Mouse (Mus musculus) limb, embryonic 14.5 days (tissue): ENCODE data around the gene Slx1b. TPM values are rescaled to one million over a fixed set of nuclear protein-coding genes. Genes with fewer than 3 reads are reported as not detected.

Experiments used
- ATAC-seq: fragments of 200-750 bp; cut with Nextera tagmentation; 2 replicates; pipeline ENCODE4 v1.8.0; 2017; ENCODE audit warnings: low read depth, moderate number of reproducible peaks, moderate TSS enrichment; ENCODE audit not compliant: low FRiP score
- DNase-seq: peaks from one replicate; pipeline ENCODE4 v3.0.0-alpha.2; 2015; ENCODE audit warnings: low spot score
- H3K27ac ChIP-seq: fragments of 300-500 bp; sonication (generic); replicated peaks from 2 replicates; pipeline ENCODE4 v1.5.1; 2014; ENCODE audit warnings: low read depth, mild to moderate bottlenecking, low read length, moderate library complexity, mixed read lengths
- H3K27me3 ChIP-seq: fragments of 300-500 bp; sonication (generic); 2 replicates; pipeline ENCODE4 v1.6.1; 2014; ENCODE audit warnings: low read length, mixed read lengths; ENCODE audit not compliant: control insufficient read depth, insufficient read depth
- H3K36me3 ChIP-seq: fragments of 300-500 bp; sonication (generic); 2 replicates; pipeline ENCODE4 v1.6.1; 2014; ENCODE audit warnings: mild to moderate bottlenecking, low read length, moderate library complexity, mixed read lengths; ENCODE audit not compliant: control insufficient read depth, insufficient read depth
- H3K4me1 ChIP-seq: fragments of 300-500 bp; sonication (generic); 2 replicates; pipeline ENCODE4 v1.6.1; 2014; ENCODE audit warnings: antibody characterized with exemption, low read length, mixed read lengths; ENCODE audit not compliant: control insufficient read depth, insufficient read depth
- H3K4me2 ChIP-seq: fragments of 300-500 bp; sonication (generic); replicated peaks from 2 replicates; pipeline ENCODE4 v1.6.1; 2014; ENCODE audit warnings: low read depth, mild to moderate bottlenecking, low read length, moderate library complexity; ENCODE audit not compliant: severe bottlenecking
- H3K4me3 ChIP-seq: fragments of 300-500 bp; sonication (generic); replicated peaks from 2 replicates; pipeline ENCODE4 v1.5.1; 2014; ENCODE audit warnings: low read length
- H3K9ac ChIP-seq: fragments of 300-500 bp; sonication (generic); 2 replicates; pipeline ENCODE4 v1.6.1; 2014; ENCODE audit warnings: mild to moderate bottlenecking, low read depth, low read length, moderate library complexity; ENCODE audit not compliant: severe bottlenecking
- H3K9me3 ChIP-seq: fragments of 300-500 bp; sonication (generic); 2 replicates; pipeline ENCODE4 v1.6.1; 2016; ENCODE audit warnings: low read length; ENCODE audit not compliant: control insufficient read depth
- POLR2A ChIP-seq: fragments of 200-500 bp; IDR thresholded peaks from 2 replicates; pipeline ENCODE4 v1.8.0; 2012; ENCODE audit warnings: inconsistent platforms, mild to moderate bottlenecking, moderate library complexity, borderline replicate concordance; ENCODE audit not compliant: insufficient read depth, insufficient read length; ENCODE audit errors: extremely low read depth
- WGBS: fragments of 180-500 bp; shearing (Covaris S2); extraction: QIAGEN DNeasy Blood & Tissue Kit; methylation state at CpG from one replicate; pipeline ENCODE4 v1.1.7; 2014; 5-methylcytosine and 5-hydroxymethylcytosine counted together
- polyA plus RNA-seq, 2 experiments: library from polyadenylated mRNA; depleted of rRNA in 1 of 2; stranded (reverse) in 1 of 2; unstranded in 1 of 2; fragments of >200 nt; fragmentation: Nextera tagmentation in 1 of 2; extraction: Ambion mirVana in 1 of 2; gene quantifications; 2 replicates each; pipeline versions ENCODE4 v1.2.1 to v1.2.3; 2012 to 2014

Slx1b gene
- polyA plus RNA-seq, 2 experiments: 8.6 to 33.2 TPM

DNA sequence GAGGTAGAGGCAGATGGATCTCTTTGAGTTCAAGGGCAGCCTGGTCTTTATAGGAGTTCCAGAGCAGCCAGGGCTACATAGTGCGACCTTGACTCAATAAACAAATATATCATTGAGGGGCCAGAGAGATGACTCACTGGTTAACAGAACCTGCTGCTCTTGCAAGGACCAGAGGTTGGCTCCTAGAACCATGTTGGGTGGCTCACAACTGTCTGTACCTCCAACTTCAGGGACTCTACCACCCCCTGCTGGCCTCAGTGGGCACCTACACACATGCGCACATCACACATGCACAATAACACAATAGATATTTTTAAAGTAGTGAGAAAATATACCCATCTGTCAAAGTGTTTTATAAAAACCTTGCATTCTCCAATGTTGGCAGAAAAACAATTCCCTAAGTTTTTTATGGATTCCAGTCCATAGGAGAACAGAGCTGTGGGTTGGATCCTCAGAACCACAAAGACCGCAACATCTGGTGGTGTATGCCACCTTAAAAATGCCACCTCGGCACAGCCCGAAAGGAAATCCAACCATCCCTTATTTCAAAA lies 23.3 kb upstream of the Slx1b start:
- Histone ChIP-seq H3K27me3 (no peaks in the 10 kb centered on the region), H3K27ac (no peak overlapping the region), H3K4me3 (no peak overlapping the region), H3K4me2 (no peak overlapping the region), H3K9ac (no peak overlapping the region), H3K36me3 (no peaks in the 10 kb centered on the region), H3K9me3 (no peaks in the 10 kb centered on the region), H3K4me1 (no peaks in the 10 kb centered on the region)
- DNase-seq: no peak
- no peak for TF ChIP-seq POLR2A
- WGBS: 89% methylated on average over 5 of the region's 5 CpGs
- ATAC-seq: no peak

DNA sequence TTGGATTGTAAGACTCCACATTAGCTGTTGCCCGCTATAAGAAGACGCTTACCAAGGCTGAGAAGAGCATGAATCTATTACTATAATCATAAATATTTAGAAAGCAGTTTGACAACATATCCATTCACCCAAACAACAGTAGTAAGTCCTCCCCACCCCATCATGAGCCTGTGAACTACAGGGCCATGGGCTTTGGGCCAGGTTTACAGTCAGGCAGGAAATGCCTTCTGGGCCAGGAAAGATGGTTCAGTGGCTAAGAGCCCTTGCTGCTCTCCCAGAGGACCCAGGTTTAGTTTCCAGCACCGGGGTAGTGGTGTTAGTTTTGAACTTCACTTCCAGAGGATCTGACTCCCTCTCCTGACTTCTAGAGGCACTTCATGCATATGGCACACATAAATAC lies 22.0 kb upstream of the Slx1b start:
- no peaks in the 10 kb centered on the region for H3K9me3 ChIP-seq
- ATAC-seq (no peak), DNase-seq (no peak)
- H3K27ac ChIP-seq: no peak overlapping the region
- no peaks in the 10 kb centered on the region for H3K36me3 ChIP-seq
- no peak overlapping the region for H3K4me2 ChIP-seq
- 89% methylated on average over 3 of the region's 3 CpGs for WGBS
- no peaks in the 10 kb centered on the region for H3K27me3 ChIP-seq
- H3K4me1 ChIP-seq: no peaks in the 10 kb centered on the region
- no peak overlapping the region for H3K4me3 ChIP-seq
- no peak overlapping the region for H3K9ac ChIP-seq
- no peak for TF ChIP-seq POLR2A

DNA sequence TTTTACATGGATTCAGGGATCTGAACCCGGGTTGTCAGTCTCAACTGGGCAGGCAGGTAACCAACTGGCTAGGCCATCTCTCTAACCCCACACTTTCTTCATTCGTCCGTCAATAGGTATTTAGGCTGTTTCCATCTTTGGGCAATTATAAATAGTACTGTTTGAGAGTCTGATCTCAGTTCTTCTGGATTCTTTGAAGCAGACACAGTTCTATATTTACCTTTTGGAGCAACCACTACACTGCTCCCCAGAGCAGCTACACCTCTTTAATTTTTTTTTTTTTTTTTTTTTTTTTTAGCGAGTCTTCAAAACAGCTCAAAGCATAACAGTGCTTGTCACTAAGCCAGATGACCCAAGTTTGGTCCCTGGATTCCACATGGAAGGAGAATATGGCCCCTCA lies 20.1 kb upstream of the Slx1b start:
- Histone ChIP-seq H3K4me3 (no peak overlapping the region), H3K4me2 (no peak overlapping the region), H3K27ac (no peak overlapping the region), H3K36me3 (no peaks in the 10 kb centered on the region), H3K27me3 (no peaks in the 10 kb centered on the region), H3K9me3 (no peaks in the 10 kb centered on the region), H3K9ac (no peak overlapping the region), H3K4me1 (no peaks in the 10 kb centered on the region)
- no peak for TF ChIP-seq POLR2A
- no peak for ATAC-seq
- no peak for DNase-seq
- WGBS: 78% methylated on average over 4 of the region's 4 CpGs

GRCm38 (mm10) chr7:126711910-126712309 lies 16.3 kb upstream of the Slx1b start:
- Histone ChIP-seq H3K27me3 (no peaks in the 10 kb centered on the region), H3K4me1 (no peaks in the 10 kb centered on the region), H3K4me3 (no peak overlapping the region), H3K36me3 (no peaks in the 10 kb centered on the region), H3K4me2 (no peak overlapping the region), H3K9me3 (no peaks in the 10 kb centered on the region), H3K27ac (no peak overlapping the region), H3K9ac (no peak overlapping the region)
- ATAC-seq: no peak
- 72% methylated on average over 3 of the region's 3 CpGs for WGBS
- no peak for TF ChIP-seq POLR2A
- DNase-seq: no peak

DNA sequence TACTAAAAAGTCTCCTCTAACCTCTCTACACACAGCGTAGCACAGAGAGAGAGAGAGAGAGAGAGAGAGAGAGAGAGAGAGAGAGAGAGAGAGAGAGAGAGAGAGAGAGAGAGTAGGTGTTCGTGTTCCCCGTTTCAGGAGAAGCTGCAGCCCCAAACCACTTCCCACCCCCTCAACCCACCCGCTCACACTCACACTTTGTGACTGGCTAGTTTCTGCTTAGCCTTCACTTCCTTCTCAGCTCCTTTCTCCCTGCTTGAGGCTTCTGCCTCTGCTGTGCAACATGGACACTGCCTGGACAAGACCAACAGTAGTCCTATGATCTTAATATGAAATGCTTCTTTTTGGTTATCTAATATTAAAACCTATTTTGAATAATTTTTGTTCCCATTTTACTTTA lies 14.7 kb upstream of the Slx1b start:
- H3K9ac ChIP-seq: no peak overlapping the region
- no peak overlapping the region for H3K4me2 ChIP-seq
- DNase-seq (no peak), ATAC-seq (no peak)
- 59% methylated on average over 4 of the region's 4 CpGs for WGBS
- H3K9me3 ChIP-seq: no peaks in the 10 kb centered on the region
- H3K4me3 ChIP-seq: no peak overlapping the region
- H3K27ac ChIP-seq: no peak overlapping the region
- no peaks in the 10 kb centered on the region for H3K4me1 ChIP-seq
- H3K27me3 ChIP-seq: no peaks in the 10 kb centered on the region
- H3K36me3 ChIP-seq: no peaks in the 10 kb centered on the region
- TF ChIP-seq POLR2A: no peak
